Mouse (Mus musculus) liver, embryonic 16.5 days (tissue): Measurements from ENCODE around the gene Pxn. TPM values are rescaled to one million over a fixed set of nuclear protein-coding genes. Genes with fewer than 3 reads are reported as not detected.
"Not testable (repeated sequence)": the region's sequence is repeated elsewhere in the genome, so short reads cannot be mapped to it uniquely, and the experiment has no call there.

ENCODE experiments used
- ATAC-seq: fragments of 200-750 bp; cut with Nextera tagmentation; 2 replicates; pipeline ENCODE4 v1.8.0; 2017; ENCODE audit warnings: low read depth, mild to moderate bottlenecking, moderate number of reproducible peaks, moderate library complexity
- H3K27ac ChIP-seq: fragments of 300-500 bp; sonication (generic); 2 replicates; pipeline ENCODE4 v1.5.1; 2014; ENCODE audit warnings: mild to moderate bottlenecking, low read length
- H3K27me3 ChIP-seq: fragments of 300-500 bp; sonication (generic); 2 replicates; pipeline ENCODE4 v1.6.1; 2014; ENCODE audit warnings: low read depth, low read length, mixed read lengths; ENCODE audit not compliant: control insufficient read depth, insufficient read depth
- H3K36me3 ChIP-seq: fragments of 300-500 bp; sonication (generic); 2 replicates; pipeline ENCODE4 v1.6.1; 2014; ENCODE audit warnings: mild to moderate bottlenecking; ENCODE audit not compliant: control insufficient read depth, insufficient read depth
- H3K4me1 ChIP-seq: fragments of 300-500 bp; sonication (generic); 2 replicates; pipeline ENCODE4 v1.6.1; 2014; ENCODE audit warnings: low read depth, low read length, mixed read lengths; ENCODE audit not compliant: control insufficient read depth
- H3K4me2 ChIP-seq: fragments of 300-500 bp; sonication (generic); 2 replicates; pipeline ENCODE4 v1.6.1; 2014; ENCODE audit warnings: low read depth, low read length, mixed read lengths
- H3K4me3 ChIP-seq: fragments of 300-500 bp; sonication (generic); 2 replicates; pipeline ENCODE4 v1.5.1; 2014; ENCODE audit warnings: low read depth, mild to moderate bottlenecking, low read length
- H3K9ac ChIP-seq: fragments of 300-500 bp; sonication (generic); 2 replicates; pipeline ENCODE4 v1.6.1; 2014; ENCODE audit warnings: low read depth, low read length
- H3K9me3 ChIP-seq: fragments of 300-500 bp; sonication (generic); replicated peaks from 2 replicates; pipeline ENCODE4 v1.6.1; 2016; ENCODE audit warnings: low read length; ENCODE audit not compliant: control insufficient read depth
- WGBS: fragments of 180-500 bp; shearing (Covaris S2); extraction: QIAGEN DNeasy Blood & Tissue Kit; methylation state at CpG from one replicate; pipeline ENCODE4 v1.1.7; 2014; ENCODE audit not compliant: insufficient replicate concordance; 5-methylcytosine and 5-hydroxymethylcytosine counted together
- polyA plus RNA-seq: library from polyadenylated mRNA; unstranded; fragments of >200 nt; fragmentation: Nextera tagmentation; extraction: Ambion mirVana; gene quantifications from 2 replicates; pipeline ENCODE4 v1.2.1, GENCODE M21; 2015

Gene Pxn
- polyA plus RNA-seq, 1 experiment from 2014 or later, result 19.1 TPM

DNA sequence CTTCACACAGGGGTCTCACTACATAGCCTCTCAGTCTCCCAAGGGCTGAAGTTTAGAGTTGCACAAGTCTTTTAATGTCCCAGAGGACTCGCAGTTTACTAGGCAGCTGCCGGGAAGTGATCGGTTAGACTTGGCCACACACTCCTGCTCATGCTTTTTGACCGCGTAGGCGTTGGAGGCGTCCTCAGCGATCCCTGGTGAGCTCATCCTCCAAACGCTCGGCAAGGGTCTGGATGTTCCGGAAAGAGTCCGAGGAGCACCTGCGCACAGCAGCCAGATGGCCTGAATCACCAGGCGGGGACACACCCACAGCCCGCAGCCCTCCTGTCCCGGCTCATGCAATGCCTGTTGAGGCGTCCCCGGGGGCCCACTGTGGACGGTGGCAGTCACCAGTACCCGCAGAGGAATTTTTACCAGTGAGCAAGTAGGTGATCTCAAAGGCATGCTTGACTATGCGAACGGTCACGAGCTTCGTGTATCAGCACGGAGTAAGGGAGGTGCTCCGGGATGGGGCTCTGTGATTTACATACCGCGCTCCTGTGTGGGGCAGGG lies 14.6 kb upstream of the Pxn start:
- peak overlapping the region; percentile 22 for H3K4me3 ChIP-seq
- H3K4me1 ChIP-seq, result peaks cover 28% of the 10 kb centered on the region
- peak overlapping the region; percentile 30 for H3K9ac ChIP-seq
- no peaks in the 10 kb centered on the region for H3K27me3 ChIP-seq
- 5% methylated on average over 28 of the region's 28 CpGs for WGBS
- peak overlapping the region; percentile 88 for H3K4me2 ChIP-seq
- no peak for ATAC-seq
- no peaks in the 10 kb centered on the region for H3K9me3 ChIP-seq
- H3K27ac ChIP-seq, result 0 out of 2 replicates have a peak overlapping the region, but pooled peaks have one; percentile 17
- no peaks in the 10 kb centered on the region for H3K36me3 ChIP-seq

DNA sequence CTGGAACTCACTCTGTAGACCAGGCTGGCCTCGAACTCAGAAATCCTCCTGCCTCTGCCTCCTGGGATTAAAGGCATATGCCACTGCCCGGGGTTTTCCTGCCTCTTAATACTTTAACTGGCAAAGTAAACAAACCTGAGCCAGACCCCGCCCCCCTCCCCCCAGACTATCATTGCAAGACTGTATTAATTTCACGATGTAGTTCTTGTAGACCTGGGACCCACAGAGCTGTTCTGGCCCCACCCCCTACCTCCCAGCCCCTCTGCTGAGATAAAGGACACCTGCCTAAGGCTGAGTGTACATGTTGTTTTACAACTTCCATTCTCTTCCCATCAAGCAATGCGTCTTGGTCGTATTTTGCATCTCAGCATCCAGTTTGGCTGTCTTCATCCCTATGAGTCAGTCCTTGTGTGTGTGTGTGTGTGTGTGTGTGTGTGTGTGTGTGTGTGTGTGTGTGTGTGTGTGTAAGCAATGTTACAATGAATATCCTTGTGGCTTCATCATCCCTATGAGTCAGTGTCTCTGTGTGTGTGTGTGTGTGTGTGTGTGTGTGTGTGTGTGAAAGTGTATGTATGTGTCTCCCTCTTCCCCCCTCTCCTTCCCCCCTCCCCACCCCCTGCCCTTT lies 13.7 kb upstream of the Pxn start:
- Histone ChIP-seq H3K4me1 (peaks cover 28% of the 10 kb centered on the region), H3K4me2 (no peak overlapping the region), H3K27ac (no peak overlapping the region), H3K27me3 (no peaks in the 10 kb centered on the region), H3K36me3 (no peaks in the 10 kb centered on the region), H3K9me3 (no peaks in the 10 kb centered on the region), H3K9ac (no peak overlapping the region), H3K4me3 (no peak overlapping the region)
- no peak for ATAC-seq
- WGBS, result 64% methylated on average over 6 of the region's 6 CpGs

DNA sequence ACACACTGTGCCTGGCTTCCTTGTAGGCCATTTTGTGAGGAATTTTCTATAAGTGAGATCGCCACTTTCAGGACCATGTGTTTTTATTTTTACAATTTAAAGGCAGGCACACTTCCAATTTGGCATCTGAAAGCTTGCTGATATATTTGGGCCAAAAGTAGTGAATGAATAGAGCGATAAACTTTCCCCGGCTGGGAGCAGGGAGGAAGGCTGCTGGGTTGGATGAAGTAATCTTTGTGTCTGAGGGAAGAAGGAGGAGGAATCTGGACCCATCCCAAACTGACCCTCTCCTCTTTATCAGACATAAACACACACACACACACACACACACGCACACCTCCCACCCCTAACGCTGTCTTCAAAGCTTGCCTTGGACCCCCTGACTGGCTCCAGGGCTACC lies 13.0 kb upstream of the Pxn start:
- H3K4me3 ChIP-seq, result no peak overlapping the region
- no peak overlapping the region for H3K4me2 ChIP-seq
- peaks cover 27% of the 10 kb centered on the region for H3K4me1 ChIP-seq
- no peak overlapping the region for H3K27ac ChIP-seq
- no peaks in the 10 kb centered on the region for H3K9me3 ChIP-seq
- no peak overlapping the region for H3K9ac ChIP-seq
- ATAC-seq, result no peak
- H3K36me3 ChIP-seq, result no peaks in the 10 kb centered on the region
- no peaks in the 10 kb centered on the region for H3K27me3 ChIP-seq
- WGBS, result 60% methylated on average over 5 of the region's 5 CpGs

DNA sequence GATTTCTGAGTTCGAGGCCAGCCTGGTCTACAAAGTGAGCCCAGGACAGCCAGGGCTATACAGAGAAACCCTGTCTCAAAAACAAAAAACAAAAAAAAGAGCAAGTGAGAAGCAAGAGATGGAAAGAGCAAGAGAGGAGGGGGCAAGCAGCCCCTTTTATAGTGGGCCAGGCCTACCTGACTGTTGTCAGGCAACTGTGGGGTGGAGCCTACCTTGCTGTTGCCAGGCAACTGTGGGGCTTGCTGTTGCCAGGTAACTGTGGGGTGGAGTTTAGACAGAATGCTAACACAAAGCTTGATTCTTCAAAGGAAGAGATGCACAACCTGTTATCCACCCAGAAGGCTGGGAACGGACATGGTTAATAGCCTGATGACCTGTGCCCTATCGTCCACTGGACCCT lies 10.9 kb upstream of the Pxn start:
- not testable (repeated sequence) for H3K4me3 ChIP-seq, H3K27me3 ChIP-seq, H3K9me3 ChIP-seq, H3K4me2 ChIP-seq, H3K27ac ChIP-seq, ATAC-seq, H3K36me3 ChIP-seq, H3K9ac ChIP-seq
- 66% methylated on average over 3 of the region's 3 CpGs for WGBS
- peaks cover 18% of the 10 kb centered on the region for H3K4me1 ChIP-seq

DNA sequence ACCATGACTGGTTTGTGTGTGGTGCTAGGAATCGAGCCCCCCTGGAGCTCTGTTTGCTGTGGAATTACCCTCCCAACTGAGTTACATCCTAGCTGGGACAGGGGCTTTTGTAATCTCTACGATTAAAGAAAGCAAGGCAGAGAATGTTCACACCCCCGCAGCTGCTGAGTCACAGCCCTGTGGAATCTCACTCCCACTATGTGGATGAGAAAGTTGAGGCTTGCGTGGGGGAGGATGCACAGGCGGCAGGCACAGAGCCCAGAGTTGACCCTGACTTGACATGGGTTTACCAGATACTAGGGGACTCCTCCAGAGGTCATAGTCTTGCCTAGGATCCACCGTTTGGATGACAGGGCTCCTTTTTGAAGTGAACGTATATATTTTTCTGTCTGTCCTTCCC lies 9.4 kb upstream of the Pxn start:
- Histone ChIP-seq H3K9me3 (no peaks in the 10 kb centered on the region), H3K9ac (no peak overlapping the region)
- 61% methylated on average over 7 of the region's 7 CpGs for WGBS

DNA sequence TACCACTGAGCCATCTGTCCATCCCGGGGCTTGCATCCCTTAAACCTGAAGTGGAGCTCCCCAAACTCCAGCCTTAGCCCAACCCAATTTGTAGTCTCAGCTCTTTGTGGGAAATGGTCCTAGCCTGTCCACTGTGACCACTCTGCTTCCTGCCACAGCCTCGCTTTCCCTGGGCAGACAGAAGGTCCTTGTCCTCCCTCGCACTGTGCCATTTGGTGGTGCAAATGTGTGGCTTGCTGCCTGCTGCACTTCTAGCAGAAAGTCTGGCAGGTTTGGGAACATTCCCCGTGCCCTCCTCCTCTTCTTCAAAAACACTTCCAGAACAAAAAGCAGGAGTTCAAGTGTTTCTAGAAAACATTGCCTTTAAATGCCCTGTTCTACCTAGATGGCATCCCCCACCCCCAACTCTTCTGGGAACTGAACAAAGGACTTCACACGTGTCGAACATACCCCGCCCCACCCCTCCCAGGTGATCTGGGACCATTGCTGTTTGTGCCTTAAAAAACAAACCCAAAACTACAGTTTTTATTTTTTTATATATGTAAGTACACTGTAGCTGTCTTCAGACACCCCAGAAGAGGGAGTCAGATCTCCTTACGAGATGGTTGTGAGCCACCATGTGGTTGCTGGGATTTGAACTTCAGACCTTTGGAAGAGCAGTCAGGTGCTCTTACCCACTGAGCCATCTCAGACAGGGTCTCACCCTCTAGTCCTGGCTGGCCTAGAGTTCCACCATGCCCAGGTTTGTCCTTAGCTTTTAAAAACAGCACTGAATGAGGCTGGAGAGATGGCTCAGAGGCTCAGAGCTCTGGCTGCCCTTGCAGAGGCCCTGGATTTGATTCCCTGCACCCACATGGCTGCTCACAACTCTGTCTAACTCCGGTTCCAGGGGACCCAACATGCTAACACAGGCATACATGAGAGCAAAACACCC lies 7.9 kb upstream of the Pxn start:
- no peaks in the 10 kb centered on the region for H3K27me3 ChIP-seq
- H3K4me2 ChIP-seq, result no peak overlapping the region
- no peak for ATAC-seq
- no peak overlapping the region for H3K27ac ChIP-seq
- no peak overlapping the region for H3K4me3 ChIP-seq
- H3K4me1 ChIP-seq, result peaks cover 3% of the 10 kb centered on the region
- H3K9ac ChIP-seq, result no peak overlapping the region
- H3K36me3 ChIP-seq, result no peaks in the 10 kb centered on the region
- 47% methylated on average over 9 of the region's 9 CpGs for WGBS
- no peaks in the 10 kb centered on the region for H3K9me3 ChIP-seq

More for the DNA sequence above, 9.4 kb upstream of the Pxn start:
- H3K27ac ChIP-seq, result no peak overlapping the region
- H3K4me3 ChIP-seq, result no peak overlapping the region
- H3K4me1 ChIP-seq, result peaks cover 6% of the 10 kb centered on the region
- no peaks in the 10 kb centered on the region for H3K36me3 ChIP-seq
- no peak overlapping the region for H3K4me2 ChIP-seq
- no peak for ATAC-seq
- H3K27me3 ChIP-seq, result no peaks in the 10 kb centered on the region

DNA sequence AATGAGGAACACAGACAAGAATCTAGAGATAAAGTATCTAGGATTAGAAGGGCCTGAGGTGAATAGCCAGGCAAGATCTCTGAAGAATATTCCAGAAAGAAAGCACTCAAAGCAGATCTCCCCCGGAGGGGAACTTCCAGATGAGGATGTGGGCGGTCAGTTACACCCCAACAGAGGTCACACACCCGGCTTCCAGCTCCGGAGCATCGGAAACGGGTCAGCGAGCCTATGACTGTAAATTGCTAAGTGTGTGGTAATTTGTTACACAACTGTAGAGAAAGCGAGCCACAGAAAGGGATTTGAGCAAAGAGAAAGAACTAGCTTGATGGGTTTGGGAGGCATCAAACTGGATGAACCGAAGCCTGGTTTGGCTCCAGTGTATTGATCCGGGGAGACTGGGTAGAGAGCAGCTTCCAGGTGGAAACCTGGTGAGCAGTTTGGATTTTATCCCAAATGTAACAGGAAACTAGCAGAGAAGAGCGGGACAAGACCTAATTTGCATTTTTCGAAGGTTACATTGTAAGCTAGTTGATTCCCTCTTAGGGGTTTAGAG lies 6.0 kb upstream of the Pxn start:
- Histone ChIP-seq H3K27ac (peak overlapping the region; percentile 67), H3K27me3 (no peaks in the 10 kb centered on the region), H3K9me3 (no peaks in the 10 kb centered on the region), H3K36me3 (no peaks in the 10 kb centered on the region), H3K4me3 (no peak overlapping the region), H3K4me1 (peaks cover 3% of the 10 kb centered on the region), H3K9ac (no peak overlapping the region), H3K4me2 (no peak overlapping the region)
- 60% methylated on average over 12 of the region's 12 CpGs for whole genome bisulfite sequencing
- peak; percentile 43 for ATAC-seq

DNA sequence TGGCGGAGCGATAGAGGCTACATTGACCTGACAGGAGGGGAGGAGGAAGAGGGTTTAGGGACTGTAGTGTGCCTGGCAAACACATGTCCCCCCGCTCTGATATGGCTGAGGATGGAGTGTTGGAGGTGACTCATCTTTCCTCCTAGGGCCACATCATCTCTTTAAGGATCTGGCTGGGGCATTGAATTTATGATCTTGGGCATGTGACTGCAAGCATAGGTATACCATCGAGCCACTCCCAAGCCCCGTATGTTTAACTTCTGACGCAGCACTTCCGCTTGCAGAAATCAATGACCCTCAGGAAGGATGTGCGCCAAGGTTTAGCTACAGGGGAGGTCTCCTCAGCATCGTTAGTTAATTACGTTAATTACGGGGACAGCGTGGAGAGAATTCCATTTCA lies 3.4 kb upstream of the Pxn start:
- ATAC-seq, result no peak
- no peak overlapping the region for H3K27ac ChIP-seq
- H3K4me3 ChIP-seq, result no peak overlapping the region
- H3K9me3 ChIP-seq, result no peaks in the 10 kb centered on the region
- peaks cover 17% of the 10 kb centered on the region for H3K4me1 ChIP-seq
- no peaks in the 10 kb centered on the region for H3K27me3 ChIP-seq
- no peak overlapping the region for H3K9ac ChIP-seq
- WGBS, result 47% methylated on average over 12 of the region's 12 CpGs
- no peaks in the 10 kb centered on the region for H3K36me3 ChIP-seq
- no peak overlapping the region for H3K4me2 ChIP-seq
